Mouse (Mus musculus) ovary, adult 18-20 months (tissue): ENCODE measurements around the gene Med14.

Experiments
- DNase-seq: peaks from one replicate; pipeline ENCODE4 v3.0.0; 2022; ENCODE audit warnings: low spot score, mixed read lengths

Gene Med14

GRCm38 (mm10) chrX:12673054-12673775 lies 88.7 kb downstream of the Med14 start, which contains the start of gene 1810030O07Rik:
TSS of gene 1810030O07Rik (minus strand) at chrX:12673668.
- peak; percentile 91 for DNase-seq

- no peak for DNase-seq
These were observed 108.0 kb downstream of the Med14 start for GRCm38 (mm10) chrX:12653879-12654278.

DNA sequence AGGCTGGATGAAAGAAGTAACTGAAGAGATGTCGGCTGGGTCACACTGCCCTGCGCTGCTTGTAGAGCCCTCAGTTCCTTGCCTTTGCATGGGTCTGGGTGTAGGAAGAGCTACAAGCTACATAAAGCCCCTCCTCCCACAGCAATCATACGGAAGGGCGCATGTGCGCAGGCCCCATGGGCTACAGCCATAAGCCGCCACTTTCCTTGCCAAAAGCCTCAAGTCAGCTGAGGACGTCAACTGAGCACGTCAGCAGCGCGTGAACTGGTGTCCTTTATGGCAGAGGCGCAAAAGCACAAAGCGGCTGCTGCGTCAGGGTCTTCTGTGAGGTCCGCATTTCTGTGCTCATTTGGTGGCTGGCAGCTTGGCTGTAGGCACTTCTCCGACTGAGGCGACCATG lies 110.0 kb downstream of the Med14 start:
- DNase-seq: no peak

DNA sequence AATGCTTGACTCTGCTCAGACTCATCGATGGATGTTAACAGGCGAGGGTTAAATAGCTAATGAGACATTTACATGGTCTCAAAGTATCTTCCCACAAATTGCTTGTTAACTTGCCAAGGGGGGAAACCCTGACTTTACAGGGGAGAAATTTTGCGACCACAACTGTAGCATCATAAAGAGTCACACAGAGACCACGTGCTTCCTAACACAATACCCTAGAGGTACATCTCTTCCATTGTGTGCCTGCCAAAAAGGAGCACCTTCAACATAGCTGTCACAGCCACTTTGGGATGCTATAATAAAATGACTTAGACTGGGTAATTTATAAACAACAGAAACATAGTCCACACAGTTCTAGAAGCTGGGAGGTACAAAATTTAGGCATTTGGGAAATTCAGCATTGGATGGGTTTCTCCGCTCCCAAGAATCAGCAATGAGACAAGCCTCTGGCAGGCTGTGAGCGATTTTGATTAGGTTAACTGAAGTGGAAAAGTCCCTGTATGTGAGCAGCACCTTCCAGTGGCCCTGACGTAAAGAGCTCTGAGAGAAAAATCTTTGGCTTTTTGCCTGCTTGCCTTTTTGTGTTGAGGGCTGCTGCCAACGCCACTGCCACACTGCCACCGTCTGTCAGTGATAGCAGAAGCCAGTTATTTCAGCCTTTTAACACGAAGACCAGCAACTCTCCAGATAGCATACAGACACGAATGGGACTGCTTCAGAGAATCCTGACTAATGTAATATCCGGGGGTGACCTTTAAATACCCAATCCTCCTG lies 116.2 kb downstream of the Med14 start:
- no peak for DNase-seq

- DNase-seq: no peak
These were observed 116.9 kb downstream of the Med14 start for GRCm38 (mm10) chrX:12644976-12645375.
